Mouse (Mus musculus) liver, adult 10 weeks (tissue): ENCODE results near the gene Cldn34d. TPM values are rescaled to one million over a fixed set of nuclear protein-coding genes. Genes with fewer than 3 reads are reported as not detected.

Experiments used
- polyA plus RNA-seq: library from polyadenylated mRNA; stranded (reverse); fragments of 350-450 nt; fragmentation: Illumina TruSeq; extraction: RNeasy Lipid Tissue Mini Kit (QIAGEN cat#74804); gene quantifications from one replicate; pipeline ENCODE4 v1.2.3, GENCODE M21; 2014; ENCODE audit warnings: low read depth, low replicate concordance

Gene Cldn34d
- not detected for polyA plus RNA-seq

DNA sequence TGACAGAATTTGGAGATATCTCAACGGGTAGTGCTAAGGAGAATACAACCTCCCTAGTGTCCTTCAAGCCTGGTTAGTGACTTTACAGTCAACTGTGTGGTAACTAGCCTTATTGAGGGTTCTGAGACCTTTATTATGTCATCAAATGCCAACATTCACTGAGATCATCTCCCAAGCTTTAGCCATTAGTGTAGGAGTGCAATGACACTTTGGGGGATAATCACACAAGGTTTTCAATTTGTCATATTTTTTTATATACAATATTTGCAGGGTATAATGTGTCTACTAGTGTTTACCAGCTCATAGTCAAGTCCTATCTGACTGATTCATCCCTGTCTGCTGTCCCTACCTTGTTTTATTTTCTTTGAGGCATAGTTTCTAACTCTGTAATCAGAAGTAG, at the start of gene Cldn34d:
Gene Cldn34d (minus strand): TSS at position 101 of the 400 bp plus-strand sequence.

Other genes with a start within 250 kb of the Cldn34d start
- not detected for gene Cldn34b4, start 209.6 kb downstream of the Cldn34d start, polyA plus RNA-seq